Mouse (Mus musculus) liver, adult 2 months (tissue): ENCODE results near the gene Prelid3b. TPM values are rescaled to one million over a fixed set of nuclear protein-coding genes. Genes with fewer than 3 reads are reported as not detected.

ENCODE experiments used
- DNase-seq: peaks from one replicate; pipeline ENCODE4 v3.0.0-alpha.2; 2011; ENCODE audit warnings: low read depth, low spot score; ENCODE audit errors: extremely low read depth
- H3K27ac ChIP-seq: fragments of 200-500 bp; replicated peaks from 2 replicates; pipeline ENCODE4 v1.5.1; 2012; ENCODE audit warnings: low read depth, mild to moderate bottlenecking, control low read depth, inconsistent platforms, low read length; ENCODE audit not compliant: insufficient read depth
- H3K27me3 ChIP-seq: fragments of 200-500 bp; 2 replicates; pipeline ENCODE4 v1.6.1; 2012; ENCODE audit warnings: mild to moderate bottlenecking, moderate library complexity, low read length, inconsistent platforms; ENCODE audit not compliant: control insufficient read depth, insufficient read depth
- H3K36me3 ChIP-seq: fragments of 200-500 bp; 2 replicates; pipeline ENCODE4 v1.6.1; 2012; ENCODE audit warnings: low read length, inconsistent platforms; ENCODE audit not compliant: control insufficient read depth, insufficient read depth
- H3K4me1 ChIP-seq: fragments of 200-500 bp; 2 replicates; pipeline ENCODE4 v1.6.1; 2011; ENCODE audit warnings: low read length; ENCODE audit not compliant: control insufficient read depth, insufficient read depth
- H3K4me3 ChIP-seq: fragments of 200-500 bp; 2 replicates; pipeline ENCODE4 v1.5.1; 2011; ENCODE audit warnings: low read depth, mild to moderate bottlenecking, control low read depth, low read length, moderate library complexity; ENCODE audit not compliant: insufficient read depth
- H3K79me2 ChIP-seq: fragments of 200-500 bp; 2 replicates; pipeline ENCODE4 v1.6.1; 2012; ENCODE audit warnings: inconsistent platforms, mild to moderate bottlenecking, low read length, moderate library complexity; ENCODE audit not compliant: control insufficient read depth, insufficient read depth
- H3K9ac ChIP-seq: fragments of 200-500 bp; 2 replicates; pipeline ENCODE4 v1.6.1; 2012; ENCODE audit warnings: low read depth, mild to moderate bottlenecking, control low read depth, inconsistent platforms, low read length
- CTCF ChIP-seq: fragments of 200-500 bp; IDR thresholded peaks from 2 replicates; pipeline ENCODE4 v1.5.1; 2011; ENCODE audit warnings: low read depth, low read length, control low read depth
- POLR2A ChIP-seq: fragments of 200-500 bp; IDR thresholded peaks from 2 replicates; pipeline ENCODE4 v1.6.1; 2011; ENCODE audit warnings: low read length, control low read depth; ENCODE audit not compliant: insufficient read depth; ENCODE audit errors: extremely low read depth
- WGBS: fragments of 180-500 bp; shearing (Covaris S2); methylation state at CpG from one replicate; pipeline ENCODE4 v1.1.7; 2018; 5-methylcytosine and 5-hydroxymethylcytosine counted together
- polyA plus RNA-seq: library from polyadenylated mRNA; depleted of rRNA; stranded (reverse); fragments of >200 nt; gene quantifications from 2 replicates; pipeline ENCODE4 v1.2.3, GENCODE M21; 2012
- total RNA-seq: library from RNA; depleted of rRNA; stranded (reverse); fragments of >200 nt; gene quantifications from 2 replicates; pipeline ENCODE4 v1.2.3, GENCODE M21; 2014

Prelid3b gene
- total and polyA plus RNA-seq, 2 experiments = 24.5 to 38.6 TPM

DNA sequence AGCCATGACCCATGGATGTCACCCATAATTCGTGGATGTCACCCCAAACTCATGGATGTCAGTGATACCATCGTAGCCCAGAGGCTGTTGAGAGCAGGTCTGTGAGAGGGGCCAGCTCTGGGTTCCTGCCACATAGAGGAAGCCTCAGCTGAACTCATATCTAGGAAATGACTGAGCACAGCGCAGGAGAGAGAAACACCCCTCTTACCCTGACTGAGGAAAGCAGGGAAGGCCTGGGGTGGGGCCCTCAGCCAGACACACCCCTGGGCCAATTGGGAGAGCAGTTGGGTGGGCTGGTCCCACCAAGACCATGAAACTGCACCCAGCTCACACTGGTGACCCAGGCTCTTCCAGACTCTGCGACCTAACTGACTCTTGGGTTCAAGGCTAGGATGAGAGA lies 22.5 kb downstream of the Prelid3b start, which contains the start of gene Tubb1:
Tubb1 (plus strand) TSS at position 343 of the 400 bp plus-strand sequence.
- no peak for TF ChIP-seq CTCF
- TF ChIP-seq POLR2A = no peak
- Histone ChIP-seq H3K27ac (no peak within 1 kb of the TSS), H3K4me3 (no peak within 1 kb of the TSS), H3K36me3 (no peaks in the 10 kb centered on the region), H3K79me2 (no peaks in the 10 kb centered on the region), H3K9ac (no peak within 1 kb of the TSS), H3K4me1 (no peaks in the 10 kb centered on the region), H3K27me3 (no peaks in the 10 kb centered on the region)
- WGBS = 63% methylated on average over 4 of the region's 4 CpGs
- DNase-seq = no peak

DNA sequence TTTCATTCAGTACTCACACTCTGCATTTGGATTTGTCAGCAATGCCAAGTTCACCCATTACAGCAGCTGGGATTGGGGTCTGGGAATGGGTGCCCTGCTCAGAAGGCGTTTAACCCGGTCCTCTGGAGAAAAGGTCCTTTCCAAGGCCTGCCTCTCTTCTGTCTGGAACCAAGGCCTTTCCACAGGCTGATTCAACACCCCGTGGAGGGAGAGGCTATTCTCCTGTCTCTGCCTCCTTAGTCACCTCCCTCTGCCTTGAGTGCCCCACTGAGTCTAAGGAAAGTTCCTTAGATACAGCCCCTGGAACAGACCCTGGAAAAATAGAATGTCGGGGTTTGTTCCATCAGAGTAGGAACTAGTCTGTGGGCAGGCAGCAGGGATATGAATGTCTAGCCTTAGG lies 24.5 kb downstream of the Prelid3b start:
- no peaks in the 10 kb centered on the region for H3K27me3 ChIP-seq
- no peaks in the 10 kb centered on the region for H3K36me3 ChIP-seq
- no peaks in the 10 kb centered on the region for H3K79me2 ChIP-seq
- no peak overlapping the region for H3K9ac ChIP-seq
- H3K4me3 ChIP-seq = no peak overlapping the region
- no peak for TF ChIP-seq CTCF
- no peak for TF ChIP-seq POLR2A
- no peak for DNase-seq
- H3K4me1 ChIP-seq = no peaks in the 10 kb centered on the region
- H3K27ac ChIP-seq = no peak overlapping the region
- WGBS = 85% methylated on average over 4 of the region's 4 CpGs

DNA sequence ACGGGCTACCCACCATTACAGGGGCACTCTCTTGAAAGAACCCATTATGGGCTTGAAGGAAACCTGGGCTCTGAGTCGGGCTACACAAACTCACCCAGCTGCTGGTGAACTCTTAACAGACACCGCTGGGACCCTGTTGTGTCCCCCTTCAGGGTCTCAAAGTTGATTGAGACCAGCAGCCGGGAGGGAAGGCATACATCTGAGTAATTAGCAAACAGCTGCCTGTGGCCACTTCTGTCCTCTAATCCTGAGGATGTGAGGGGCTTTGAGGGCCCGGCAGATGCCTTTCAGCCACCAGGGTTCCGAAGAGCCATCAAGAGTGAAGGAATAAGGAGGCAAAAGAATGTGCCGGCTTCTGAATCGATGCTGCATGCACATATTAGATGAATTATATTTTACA lies 26.0 kb downstream of the Prelid3b start:
- WGBS = 76% methylated on average over 8 of the region's 8 CpGs
- H3K9ac ChIP-seq = no peak overlapping the region
- no peaks in the 10 kb centered on the region for H3K4me1 ChIP-seq
- no peaks in the 10 kb centered on the region for H3K36me3 ChIP-seq
- DNase-seq = no peak
- TF ChIP-seq POLR2A (no peak), CTCF (no peak)
- no peak overlapping the region for H3K27ac ChIP-seq
- no peak overlapping the region for H3K4me3 ChIP-seq
- no peaks in the 10 kb centered on the region for H3K27me3 ChIP-seq
- H3K79me2 ChIP-seq = no peaks in the 10 kb centered on the region

DNA sequence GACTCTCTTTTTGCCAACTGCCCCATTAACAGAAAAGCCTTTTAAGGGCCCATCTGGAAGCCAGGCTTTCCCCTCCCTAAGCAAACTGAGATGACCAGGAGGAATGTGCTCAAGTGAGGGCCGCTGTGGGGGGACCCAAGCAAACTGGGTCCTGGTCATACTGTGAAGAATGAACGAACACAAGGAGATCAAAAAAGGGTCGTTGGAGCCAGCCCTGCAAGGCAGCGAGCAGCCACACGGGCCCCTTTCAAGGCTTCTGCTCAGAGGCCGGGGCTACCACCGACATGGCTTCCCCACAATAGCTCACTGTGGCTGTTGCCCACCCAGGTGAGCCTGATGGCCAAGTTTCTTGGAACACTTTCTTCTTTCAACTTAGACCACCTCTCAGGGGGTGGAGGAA lies 26.4 kb downstream of the Prelid3b start:
- Histone ChIP-seq H3K4me3 (no peak overlapping the region), H3K9ac (no peak overlapping the region), H3K27ac (no peak overlapping the region), H3K27me3 (no peaks in the 10 kb centered on the region), H3K36me3 (no peaks in the 10 kb centered on the region), H3K4me1 (no peaks in the 10 kb centered on the region), H3K79me2 (no peaks in the 10 kb centered on the region)
- 39% methylated on average over 7 of the region's 7 CpGs for WGBS
- no peak for TF ChIP-seq CTCF
- no peak for TF ChIP-seq POLR2A
- no peak for DNase-seq

DNA sequence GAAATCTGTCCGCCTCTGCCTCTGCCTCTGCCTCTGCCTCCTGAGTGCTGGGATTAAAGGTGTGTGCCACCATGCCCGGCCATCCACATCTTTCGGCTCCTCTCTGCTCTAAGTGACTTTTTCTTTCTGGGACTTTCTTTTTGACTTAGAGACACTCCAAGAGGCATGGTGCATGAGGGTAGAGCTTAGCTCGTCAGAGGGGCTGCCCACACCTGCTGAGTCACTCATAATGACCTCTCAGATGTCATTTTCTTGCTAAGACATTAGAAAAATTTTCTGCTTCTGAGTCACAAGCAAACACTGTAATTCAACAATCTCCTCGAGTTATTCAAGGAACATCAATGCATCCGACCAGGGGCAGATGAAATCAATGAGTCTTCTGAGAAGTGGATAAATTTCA lies 27.9 kb downstream of the Prelid3b start:
- TF ChIP-seq CTCF = no peak
- TF ChIP-seq POLR2A = no peak
- H3K27me3 ChIP-seq = no peaks in the 10 kb centered on the region
- H3K36me3 ChIP-seq = no peaks in the 10 kb centered on the region
- no peak for DNase-seq
- no peaks in the 10 kb centered on the region for H3K79me2 ChIP-seq
- no peak overlapping the region for H3K27ac ChIP-seq
- 75% methylated on average over 6 of the region's 6 CpGs for WGBS
- no peak overlapping the region for H3K4me3 ChIP-seq
- no peaks in the 10 kb centered on the region for H3K4me1 ChIP-seq
- no peak overlapping the region for H3K9ac ChIP-seq

DNA sequence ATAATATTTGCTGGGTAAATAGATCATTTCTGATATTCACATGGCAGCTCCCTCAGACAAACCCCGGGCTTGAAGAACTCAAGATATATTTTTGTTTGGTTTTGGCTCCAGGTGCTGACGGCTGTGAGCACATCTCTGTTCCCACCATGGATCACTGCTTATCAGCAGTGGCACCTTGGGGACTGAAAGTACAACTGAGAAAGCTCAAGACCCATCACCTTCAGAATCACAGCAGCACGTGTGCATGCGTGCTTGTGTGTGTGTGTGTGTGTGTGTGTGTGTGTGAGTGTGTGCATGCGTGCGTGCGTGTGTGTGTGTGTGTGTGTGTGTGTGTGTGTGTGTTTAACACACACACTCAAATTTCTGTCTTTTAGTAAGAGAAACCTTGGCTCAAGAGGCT lies 28.5 kb downstream of the Prelid3b start:
- TF ChIP-seq CTCF (no peak), POLR2A (no peak)
- H3K9ac ChIP-seq = no peak overlapping the region
- no peaks in the 10 kb centered on the region for H3K27me3 ChIP-seq
- no peak for DNase-seq
- H3K4me3 ChIP-seq = no peak overlapping the region
- H3K79me2 ChIP-seq = no peaks in the 10 kb centered on the region
- no peaks in the 10 kb centered on the region for H3K4me1 ChIP-seq
- no peaks in the 10 kb centered on the region for H3K36me3 ChIP-seq
- WGBS = 71% methylated on average over 7 of the region's 7 CpGs
- no peak overlapping the region for H3K27ac ChIP-seq
